ENCODE assay signal across 9 mouse cellular contexts in genomic region chr5:115165895-115166814, GRCm38 (mm10). TPM values are rescaled to one million over a fixed set of nuclear protein-coding genes. Genes with fewer than 3 reads are reported as not detected.
DNase-seq lines count a peak whose midpoint lies in the region; ATAC-seq lines count a peak whose summit lies in the region.
"Had no signal": no experiment of that assay in that cellular context is flagged by ENCODE, and none has a peak within 500 bp of the region (broad histone marks: within the 10 kb centered on the region; RNA-seq: fewer than 3 reads in every experiment).

No protein-coding gene starts in this region.

- no peak overlapping the region for H3K4me2 ChIP-seq in kidney, embryonic 14.5 days (replicated peaks; ENCODE audit: low read depth, low read length)
- no peak overlapping the region for H3K4me2 ChIP-seq in neural tube, embryonic 15.5 days
- no peak overlapping the region for H3K4me2 ChIP-seq in forebrain, embryonic 14.5 days (ENCODE audit: low read length)

- DNase-seq in adrenal gland, adult 2 months = peak; percentile 35
- DNase-seq in adrenal gland, postnatal 4 days (ENCODE audit: low spot score in 2 of 2) = no peak
- peak; percentile 32 for DNase-seq in thymus, postnatal 14 days
- DNase-seq in thymus, adult 18-20 months = no peak
- DNase-seq in forebrain, embryonic 14.5 days (ENCODE audit: low spot score) = no peak
- no peak for DNase-seq in left cerebral cortex, adult 11 months (ENCODE audit: low spot score)

- no peak; the same call in 1 of the 2 replicates for ATAC-seq in kidney, embryonic 14.5 days (ENCODE audit: low FRiP score, low TSS enrichment)
- no peak for ATAC-seq in neural tube, embryonic 15.5 days (ENCODE audit: low FRiP score)
- no peak for ATAC-seq in forebrain, embryonic 14.5 days

- 51% methylated on average over 11 of the region's 11 CpGs for WGBS in kidney, embryonic 14.5 days
- WGBS in neural tube, embryonic 15.5 days = 51% methylated on average over 11 of the region's 11 CpGs
- WGBS in forebrain, embryonic 14.5 days = 54% methylated on average over 11 of the region's 11 CpGs

- peaks cover 32% of the 10 kb centered on the region for H3K4me1 ChIP-seq in kidney, embryonic 14.5 days (ENCODE audit: control insufficient read depth, insufficient read depth, low read length)
- peaks cover 11% of the 10 kb centered on the region; the same call in 1 of the 2 replicates for H3K4me1 ChIP-seq in neural tube, embryonic 15.5 days
- no peaks in the 10 kb centered on the region for H3K4me1 ChIP-seq in forebrain, embryonic 14.5 days (ENCODE audit: control insufficient read depth, insufficient read depth, low read length)

- H3K27me3 ChIP-seq in kidney, embryonic 14.5 days (ENCODE audit: control insufficient read depth, insufficient read depth, low read length) = no peaks in the 10 kb centered on the region
- no peaks in the 10 kb centered on the region for H3K27me3 ChIP-seq in neural tube, embryonic 15.5 days (replicated peaks)
- H3K27me3 ChIP-seq in forebrain, embryonic 14.5 days (replicated peaks; ENCODE audit: control insufficient read depth, insufficient read depth, low read length) = no peaks in the 10 kb centered on the region

- no peaks in the 10 kb centered on the region for H3K9me3 ChIP-seq in kidney, embryonic 14.5 days (ENCODE audit: control insufficient read depth, low read length)
- H3K9me3 ChIP-seq in neural tube, embryonic 15.5 days (replicated peaks) = no peaks in the 10 kb centered on the region
- H3K9me3 ChIP-seq in forebrain, embryonic 14.5 days (replicated peaks; ENCODE audit: control insufficient read depth, low read length) = no peaks in the 10 kb centered on the region

- H3K36me3 ChIP-seq in kidney, embryonic 14.5 days (ENCODE audit: control insufficient read depth, insufficient read depth, low read length) = no peaks in the 10 kb centered on the region
- H3K36me3 ChIP-seq in neural tube, embryonic 15.5 days = no peaks in the 10 kb centered on the region
- H3K36me3 ChIP-seq in forebrain, embryonic 14.5 days (ENCODE audit: control insufficient read depth, insufficient read depth, low read length) = no peaks in the 10 kb centered on the region

- no peak overlapping the region for H3K9ac ChIP-seq in kidney, embryonic 14.5 days (ENCODE audit: low read depth, low read length)
- H3K9ac ChIP-seq in neural tube, embryonic 15.5 days (replicated peaks) = no peak overlapping the region
- no peak overlapping the region for H3K9ac ChIP-seq in forebrain, embryonic 14.5 days (ENCODE audit: low read length)

- no peak overlapping the region for H3K4me3 ChIP-seq in kidney, embryonic 14.5 days (ENCODE audit: low read length)
- no peak overlapping the region for H3K4me3 ChIP-seq in neural tube, embryonic 15.5 days (replicated peaks)
- H3K4me3 ChIP-seq in forebrain, embryonic 14.5 days (ENCODE audit: low read depth, low read length) = no peak overlapping the region
- H3K4me3 ChIP-seq: erythroblast, embryonic 14.5 days had no signal

- peak overlapping the region; percentile 59; the same call in 1 of the 2 replicates for H3K27ac ChIP-seq in kidney, embryonic 14.5 days (ENCODE audit: low read depth, low read length)
- H3K27ac ChIP-seq in neural tube, embryonic 15.5 days (replicated peaks) = peak overlapping the region; percentile 2; the same call in 1 of the 2 replicates
- H3K27ac ChIP-seq in forebrain, embryonic 14.5 days (ENCODE audit: low read depth, low read length) = no peak overlapping the region

RNA-seq across cellular contexts. Expression of gene Mlec, which starts 8.2 kb away (rescaled TPM):
- total RNA-seq in adrenal gland, adult 2 months (2021) = 100 to 1,000 TPM; 165 to 185 TPM
- 74.7 and 96.9 TPM in 2 replicates for polyA plus RNA-seq in adrenal gland, adult 2 months (2012; rRNA removed)
- total RNA-seq in adrenal gland, postnatal 4 days (2021) = 100 to 1,000 TPM; 208 to 242 TPM
- polyA plus RNA-seq in kidney, embryonic 14.5 days (2014; fragmentation: Nextera tagmentation; extraction: Ambion mirVana) = 57.8 and 75.5 TPM in 2 replicates
- 34.3 and 40.4 TPM in 2 replicates for polyA plus RNA-seq in neural tube, embryonic 15.5 days (2015; fragmentation: Nextera tagmentation; extraction: Ambion mirVana)
- polyA plus RNA-seq in forebrain, embryonic 14.5 days (2014; fragmentation: Nextera tagmentation; extraction: Ambion mirVana) = 11.4 and 12.5 TPM in 2 replicates

RNA-seq across cellular contexts. Expression of gene Cabp1, which starts 28.0 kb away (rescaled TPM):
- total RNA-seq in adrenal gland, adult 2 months (2021) = 10 to 100 TPM; 37.7 to 57.1 TPM
- polyA plus RNA-seq in adrenal gland, adult 2 months (2012; rRNA removed) = 45.7 and 61.7 TPM in 2 replicates
- total RNA-seq in adrenal gland, postnatal 4 days (2021) = 1 to 10 TPM; 4.5 to 5.0 TPM
- 2.0 and 2.4 TPM in 2 replicates for polyA plus RNA-seq in kidney, embryonic 14.5 days (2014; fragmentation: Nextera tagmentation; extraction: Ambion mirVana)
- 17.4 and 23.1 TPM in 2 replicates for polyA plus RNA-seq in neural tube, embryonic 15.5 days (2015; fragmentation: Nextera tagmentation; extraction: Ambion mirVana)
- polyA plus RNA-seq in forebrain, embryonic 14.5 days (2014; fragmentation: Nextera tagmentation; extraction: Ambion mirVana) = 7.1 and 10.1 TPM in 2 replicates
- polyA plus RNA-seq: erythroblast, embryonic 14.5 days had no signal

RNA-seq across cellular contexts. Expression of gene Unc119b, which starts 31.4 kb away (rescaled TPM):
- total RNA-seq in adrenal gland, adult 2 months (2021) = 10 to 100 TPM; 32.0 to 44.8 TPM
- polyA plus RNA-seq in adrenal gland, adult 2 months (2012; rRNA removed) = 37.5 and 39.2 TPM in 2 replicates
- total RNA-seq in adrenal gland, postnatal 4 days (2021) = 10 to 100 TPM; 35.1 to 39.1 TPM
- 26.3 and 50.3 TPM in 2 replicates for polyA plus RNA-seq in kidney, embryonic 14.5 days (2014; fragmentation: Nextera tagmentation; extraction: Ambion mirVana)
- 31.1 and 31.8 TPM in 2 replicates for polyA plus RNA-seq in neural tube, embryonic 15.5 days (2015; fragmentation: Nextera tagmentation; extraction: Ambion mirVana)
- polyA plus RNA-seq in forebrain, embryonic 14.5 days (2014; fragmentation: Nextera tagmentation; extraction: Ambion mirVana) = 35.4 and 37.8 TPM in 2 replicates

RNA-seq across cellular contexts. Expression of gene Acads, which starts 47.0 kb away (rescaled TPM):
- total RNA-seq in adrenal gland, adult 2 months (2021) = 100 to 1,000 TPM; 181 to 208 TPM
- 279 and 310 TPM in 2 replicates for polyA plus RNA-seq in adrenal gland, adult 2 months (2012; rRNA removed)
- 100 to 1,000 TPM; 166 to 191 TPM for total RNA-seq in adrenal gland, postnatal 4 days (2021)
- polyA plus RNA-seq in kidney, embryonic 14.5 days (2014; fragmentation: Nextera tagmentation; extraction: Ambion mirVana) = 54.2 and 68.5 TPM in 2 replicates
- polyA plus RNA-seq in neural tube, embryonic 15.5 days (2015; fragmentation: Nextera tagmentation; extraction: Ambion mirVana) = 22.2 and 35.9 TPM in 2 replicates
- polyA plus RNA-seq in forebrain, embryonic 14.5 days (2014; fragmentation: Nextera tagmentation; extraction: Ambion mirVana) = 17.7 and 18.8 TPM in 2 replicates

Comparison
In these comparisons a context has a peak if more than half of its experiments do, and no peak if none do; other contexts are left out.
1. DNase-seq: peak in adrenal gland, adult 2 months (single experiment) and thymus, postnatal 14 days (single experiment); none in adrenal gland, postnatal 4 days (0 of 2), thymus, adult 18-20 months (0 of 2), forebrain, embryonic 14.5 days (single experiment) and left cerebral cortex, adult 11 months (single experiment).